Mouse (Mus musculus) myocyte (in vitro differentiated cells): ENCODE measurements around the gene Nanp. TPM values are rescaled to one million over a fixed set of nuclear protein-coding genes. Genes with fewer than 3 reads are reported as not detected.

Experiments
- H3K27me3 ChIP-seq: one replicate; pipeline ENCODE4 v1.6.1; 2011; ENCODE audit not compliant: control insufficient read depth, insufficient read depth, insufficient read length
- H3K36me3 ChIP-seq: one replicate; pipeline ENCODE4 v1.6.1; 2011; ENCODE audit not compliant: control insufficient read depth, insufficient read depth
- H3K4me2 ChIP-seq: one replicate; pipeline ENCODE4 v1.6.1; 2011; ENCODE audit warnings: low read depth, control low read depth
- H3K4me3 ChIP-seq: one replicate; pipeline ENCODE4 v1.5.1; 2011; ENCODE audit warnings: mild to moderate bottlenecking, control low read depth, moderate library complexity
- H3K79me2 ChIP-seq: one replicate; pipeline ENCODE4 v1.6.1; 2011; ENCODE audit not compliant: control insufficient read depth, insufficient read depth
- H3ac ChIP-seq: one replicate; pipeline ENCODE4 v1.6.1; 2011; ENCODE audit not compliant: control insufficient read depth, insufficient read length
- CEBPB ChIP-seq: IDR thresholded peaks from 2 replicates; pipeline ENCODE4 v1.6.1; 2011; ENCODE audit warnings: mild to moderate bottlenecking, moderate library complexity; ENCODE audit not compliant: poor library complexity, insufficient read depth, severe bottlenecking
- E2F4 ChIP-seq: IDR thresholded peaks from one replicate; pipeline ENCODE4 v1.6.1; 2011; ENCODE audit warnings: mild to moderate bottlenecking, control low read depth, moderate library complexity; ENCODE audit not compliant: insufficient read depth
- MAX ChIP-seq: IDR thresholded peaks from one replicate; pipeline ENCODE4 v1.6.1; 2011; ENCODE audit warnings: low read depth, mild to moderate bottlenecking, control low read depth
- MYOD1 ChIP-seq, 3 experiments: IDR thresholded peaks; one replicate each; pipeline ENCODE4 v1.6.1; 2011; ENCODE audit warnings: control low read depth in 2 of 3, low read depth in 2 of 3, mild to moderate bottlenecking in 2 of 3, moderate library complexity in 1 of 3; ENCODE audit not compliant: insufficient read length in 2 of 3, control insufficient read depth in 1 of 3
- MYOG ChIP-seq, 3 experiments: IDR thresholded peaks; one replicate each; pipeline ENCODE4 v1.6.1; 2011; ENCODE audit warnings: control low read depth in 2 of 3, low read depth in 2 of 3, mild to moderate bottlenecking in 2 of 3; ENCODE audit not compliant: insufficient read length in 2 of 3, control insufficient read depth in 1 of 3, insufficient read depth in 1 of 3
- POLR2A ChIP-seq: IDR thresholded peaks from one replicate; pipeline ENCODE4 v1.6.1; 2011; ENCODE audit warnings: low read depth, mild to moderate bottlenecking, control low read depth, moderate library complexity; ENCODE audit not compliant: insufficient read length
- POLR2AphosphoS2 ChIP-seq: IDR thresholded peaks from one replicate; pipeline ENCODE4 v1.6.1; 2011; ENCODE audit warnings: low read depth, control low read depth; ENCODE audit not compliant: insufficient read length
- REST ChIP-seq: IDR thresholded peaks from one replicate; pipeline ENCODE4 v1.6.1; 2011; ENCODE audit warnings: mild to moderate bottlenecking, control low read depth, moderate library complexity; ENCODE audit not compliant: insufficient read depth, insufficient read length
- SRF ChIP-seq: IDR thresholded peaks from one replicate; pipeline ENCODE4 v1.6.1; 2011; ENCODE audit warnings: low read depth; ENCODE audit not compliant: control insufficient read depth, insufficient read length
- TCF12 ChIP-seq: IDR thresholded peaks from one replicate; pipeline ENCODE4 v1.6.1; 2011; ENCODE audit warnings: mild to moderate bottlenecking, control low read depth; ENCODE audit not compliant: poor library complexity, insufficient read depth, severe bottlenecking
- TCF3 ChIP-seq: IDR thresholded peaks from one replicate; pipeline ENCODE4 v1.6.1; 2011; ENCODE audit warnings: low read depth, control low read depth; ENCODE audit not compliant: insufficient read length
- USF1 ChIP-seq: IDR thresholded peaks from one replicate; pipeline ENCODE4 v1.6.1; 2011; ENCODE audit warnings: low read depth, mild to moderate bottlenecking, control low read depth, moderate library complexity
- polyA plus RNA-seq: library from polyadenylated mRNA; unstranded; fragments of >200 nt; fragmentation: generic; extraction: Trizol; gene quantifications from one replicate; pipeline ENCODE4 v1.2.1, GENCODE M21; 2012; ENCODE audit warnings: missing spikeins

The Nanp gene
- polyA plus RNA-seq: 3.8 TPM

DNA sequence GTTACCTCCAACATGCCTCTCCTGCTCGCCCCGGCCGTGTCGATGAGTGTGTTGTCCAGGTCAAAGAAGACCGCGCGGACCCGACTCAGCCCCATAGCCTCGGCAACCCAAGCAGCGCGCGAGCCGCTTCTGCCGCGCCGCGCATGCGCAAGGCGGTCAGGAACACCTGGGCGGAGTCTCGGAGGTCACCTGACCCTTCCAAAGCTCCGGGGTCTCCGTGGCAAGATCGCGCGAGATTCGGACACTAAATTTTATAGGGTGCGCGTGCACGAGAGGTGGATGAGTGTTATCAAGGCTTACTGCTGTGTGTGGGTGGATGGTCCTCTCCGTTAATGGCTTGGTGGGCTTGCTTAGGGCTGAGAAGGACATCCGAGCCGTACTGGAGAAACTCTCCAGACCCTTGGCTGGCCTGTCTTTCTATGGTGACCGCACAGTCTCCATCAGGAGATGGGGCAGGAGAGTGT, at the start of gene Nanp, which contains the start of gene Ninl:
TSS of gene Nanp (minus strand) at position 167 of the 464 bp plus-strand sequence.
TSS of gene Ninl (minus strand) at position 151 of the 464 bp plus-strand sequence.
- no peaks in the 10 kb centered on the region for H3K36me3 ChIP-seq
- no peaks in the 10 kb centered on the region for H3K27me3 ChIP-seq
- peak within 1 kb of the TSS; percentile 75 for H3ac ChIP-seq
- H3K4me3 ChIP-seq: peak within 1 kb of the TSS; percentile 65
- H3K79me2 ChIP-seq: peaks cover 42% of the 10 kb centered on the region
- TF ChIP-seq SRF (no peak), POLR2A (peak; percentile 75), TCF3 (no peak), POLR2AphosphoS2 (peak; percentile 80), MYOG (IDR thresholded peaks at IDR 0.05; ENCODE audit: control insufficient read depth in 1 of 3, insufficient read depth in 1 of 3, insufficient read length in 2 of 3, low read depth in 2 of 3) (peak in 1 of 3 experiments; percentile 0), USF1 (peak; percentile 96)
- peak within 1 kb of the TSS; percentile 98 for H3K4me2 ChIP-seq

DNA sequence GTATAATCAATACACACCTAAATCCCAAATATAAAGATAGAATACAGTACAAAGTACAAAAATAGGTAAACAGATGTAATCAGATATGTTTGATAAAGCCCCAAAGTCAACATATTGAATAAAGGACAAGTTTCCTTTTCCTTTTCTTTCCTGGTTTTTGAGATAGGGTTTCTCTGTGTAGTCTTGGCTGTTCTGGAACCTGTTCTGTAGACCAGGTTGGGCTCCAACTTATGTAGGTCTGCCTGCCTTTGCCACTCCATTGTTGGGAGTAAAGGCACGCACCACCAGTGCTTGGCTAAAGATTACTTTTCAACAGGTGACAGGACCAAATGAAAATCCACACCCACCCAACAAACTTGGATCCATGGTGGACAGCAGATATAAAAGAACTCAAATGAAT, 17.4 kb upstream of the Nanp start:
- TF ChIP-seq MYOD1 (IDR thresholded peaks at IDR 0.05; ENCODE audit: control insufficient read depth in 1 of 3, insufficient read length in 2 of 3, low read depth in 2 of 3) (no peak), MAX (no peak), SRF (no peak), E2F4 (no peak), TCF3 (no peak), REST (no peak)
- H3ac ChIP-seq: no peak overlapping the region
- H3K4me3 ChIP-seq: no peak overlapping the region
- no peaks in the 10 kb centered on the region for H3K27me3 ChIP-seq
- H3K79me2 ChIP-seq: no peaks in the 10 kb centered on the region
- no peaks in the 10 kb centered on the region for H3K36me3 ChIP-seq
- no peak overlapping the region for H3K4me2 ChIP-seq

DNA sequence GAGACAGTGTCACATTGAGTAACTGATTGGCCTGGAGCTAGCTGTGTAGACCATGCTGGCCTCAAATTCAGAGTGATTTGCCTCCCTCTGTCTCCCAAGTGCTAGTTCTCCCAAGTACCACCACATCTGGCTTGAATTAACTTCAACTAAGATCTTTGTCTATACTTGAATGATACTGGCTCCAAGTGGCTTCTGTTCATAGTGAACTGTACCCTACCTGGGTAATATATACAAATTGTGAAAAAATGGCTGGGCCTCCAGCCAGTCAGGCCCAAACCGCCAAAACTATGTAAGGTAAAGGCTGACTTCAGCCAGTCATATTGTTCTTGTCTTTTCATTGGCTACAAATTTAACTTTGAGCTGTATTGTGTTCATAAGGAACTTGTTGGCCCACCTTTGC, 1.2 kb upstream of the Nanp start:
- H3ac ChIP-seq: no peak overlapping the region
- no peak overlapping the region for H3K4me2 ChIP-seq
- H3K27me3 ChIP-seq: no peaks in the 10 kb centered on the region
- peaks cover 32% of the 10 kb centered on the region for H3K79me2 ChIP-seq
- no peaks in the 10 kb centered on the region for H3K36me3 ChIP-seq
- H3K4me3 ChIP-seq: no peak overlapping the region
- TF ChIP-seq TCF12 (no peak), SRF (no peak), POLR2A (no peak), MAX (no peak), CEBPB (no peak), TCF3 (no peak), MYOD1 (IDR thresholded peaks at IDR 0.05; ENCODE audit: control insufficient read depth in 1 of 3, insufficient read length in 2 of 3, low read depth in 2 of 3) (no peak), E2F4 (no peak), REST (no peak), USF1 (no peak), MYOG (IDR thresholded peaks at IDR 0.05; ENCODE audit: control insufficient read depth in 1 of 3, insufficient read depth in 1 of 3, insufficient read length in 2 of 3, low read depth in 2 of 3) (no peak), POLR2AphosphoS2 (no peak)

GRCm38 (mm10) chr2:151039726-151040125, 528 bp upstream of the Nanp start:
- H3ac ChIP-seq: peak overlapping the region; percentile 75
- H3K79me2 ChIP-seq: peaks cover 37% of the 10 kb centered on the region
- no peaks in the 10 kb centered on the region for H3K36me3 ChIP-seq
- H3K4me3 ChIP-seq: peak overlapping the region; percentile 65
- H3K4me2 ChIP-seq: peak overlapping the region; percentile 98
- TF ChIP-seq MYOD1 (IDR thresholded peaks at IDR 0.05; ENCODE audit: control insufficient read depth in 1 of 3, insufficient read length in 2 of 3, low read depth in 2 of 3) (no peak), REST (no peak), TCF3 (no peak), POLR2A (no peak), USF1 (no peak), TCF12 (no peak), SRF (no peak), E2F4 (no peak), MAX (no peak), POLR2AphosphoS2 (no peak), CEBPB (no peak), MYOG (IDR thresholded peaks at IDR 0.05; ENCODE audit: control insufficient read depth in 1 of 3, insufficient read depth in 1 of 3, insufficient read length in 2 of 3, low read depth in 2 of 3) (no peak)
- no peaks in the 10 kb centered on the region for H3K27me3 ChIP-seq

GRCm38 (mm10) chr2:151038811-151039222, 381 bp downstream of the Nanp start:
- H3K79me2 ChIP-seq: peaks cover 46% of the 10 kb centered on the region
- no peaks in the 10 kb centered on the region for H3K27me3 ChIP-seq
- no peaks in the 10 kb centered on the region for H3K36me3 ChIP-seq
- TF ChIP-seq TCF3 (no peak), TCF12 (no peak), MYOG (IDR thresholded peaks at IDR 0.05; ENCODE audit: control insufficient read depth in 1 of 3, insufficient read depth in 1 of 3, insufficient read length in 2 of 3, low read depth in 2 of 3) (no peak), MYOD1 (IDR thresholded peaks at IDR 0.05; ENCODE audit: control insufficient read depth in 1 of 3, insufficient read length in 2 of 3, low read depth in 2 of 3) (no peak), REST (no peak), E2F4 (no peak), USF1 (no peak)
- peak overlapping the region; percentile 65 for H3K4me3 ChIP-seq
- H3K4me2 ChIP-seq: peak overlapping the region; percentile 98
- H3ac ChIP-seq: peak overlapping the region; percentile 75
